Mouse (Mus musculus) midbrain, embryonic 16.5 days (tissue): ENCODE measurements at regions not wholly inside any gene's neighbourhood (a gene's known extent, or its start where the extent isn't known, plus 50 kb on each side); places are given as distances from the start of the nearest gene placed in this dataset.
A peak's percentile ranks its signal among the peaks of the same experiment; 100 is the strongest.
"Not testable (repeated sequence)": the region's sequence is repeated elsewhere in the genome, so short reads cannot be mapped to it uniquely, and the experiment has no call there.

Experiments
- ATAC-seq: fragments of 200-750 bp; cut with Nextera tagmentation; 2 replicates; pipeline ENCODE4 v1.8.0; 2017; ENCODE audit warnings: moderate TSS enrichment
- H3K27ac ChIP-seq: fragments of 300-500 bp; sonication (generic); 2 replicates; pipeline ENCODE4 v1.5.1; 2014; ENCODE audit warnings: mild to moderate bottlenecking, low read length, mixed read lengths
- H3K27me3 ChIP-seq: fragments of 300-500 bp; sonication (generic); 2 replicates; pipeline ENCODE4 v1.6.1; 2014; ENCODE audit warnings: low read depth, low read length, mixed read lengths; ENCODE audit not compliant: control insufficient read depth, insufficient read depth
- H3K36me3 ChIP-seq: fragments of 300-500 bp; sonication (generic); 2 replicates; pipeline ENCODE4 v1.6.1; 2014; ENCODE audit warnings: mild to moderate bottlenecking, low read length, moderate library complexity, mixed read lengths; ENCODE audit not compliant: control insufficient read depth, insufficient read depth
- H3K4me1 ChIP-seq: fragments of 300-500 bp; sonication (generic); 2 replicates; pipeline ENCODE4 v1.6.1; 2014; ENCODE audit warnings: mild to moderate bottlenecking, low read length, mixed read lengths; ENCODE audit not compliant: control insufficient read depth, insufficient read depth
- H3K4me2 ChIP-seq: fragments of 300-500 bp; sonication (generic); 2 replicates; pipeline ENCODE4 v1.6.1; 2014; ENCODE audit warnings: mild to moderate bottlenecking, low read length, mixed read lengths
- H3K4me3 ChIP-seq: fragments of 300-500 bp; sonication (generic); 2 replicates; pipeline ENCODE4 v1.5.1; 2014; ENCODE audit warnings: low read depth, mild to moderate bottlenecking, low read length, moderate library complexity, mixed read lengths
- H3K9ac ChIP-seq: fragments of 300-500 bp; sonication (generic); 2 replicates; pipeline ENCODE4 v1.6.1; 2014; ENCODE audit warnings: low read depth, low read length, mixed read lengths
- H3K9me3 ChIP-seq: fragments of 300-500 bp; sonication (generic); replicated peaks from 2 replicates; pipeline ENCODE4 v1.6.1; 2014; ENCODE audit warnings: mild to moderate bottlenecking, low read length, mixed read lengths; ENCODE audit not compliant: control insufficient read depth, poor library complexity, severe bottlenecking
- WGBS: fragments of 180-500 bp; shearing (Covaris S2); extraction: QIAGEN DNeasy Blood & Tissue Kit; methylation state at CpG from one replicate; pipeline ENCODE4 v1.1.7; 2014; 5-methylcytosine and 5-hydroxymethylcytosine counted together

DNA sequence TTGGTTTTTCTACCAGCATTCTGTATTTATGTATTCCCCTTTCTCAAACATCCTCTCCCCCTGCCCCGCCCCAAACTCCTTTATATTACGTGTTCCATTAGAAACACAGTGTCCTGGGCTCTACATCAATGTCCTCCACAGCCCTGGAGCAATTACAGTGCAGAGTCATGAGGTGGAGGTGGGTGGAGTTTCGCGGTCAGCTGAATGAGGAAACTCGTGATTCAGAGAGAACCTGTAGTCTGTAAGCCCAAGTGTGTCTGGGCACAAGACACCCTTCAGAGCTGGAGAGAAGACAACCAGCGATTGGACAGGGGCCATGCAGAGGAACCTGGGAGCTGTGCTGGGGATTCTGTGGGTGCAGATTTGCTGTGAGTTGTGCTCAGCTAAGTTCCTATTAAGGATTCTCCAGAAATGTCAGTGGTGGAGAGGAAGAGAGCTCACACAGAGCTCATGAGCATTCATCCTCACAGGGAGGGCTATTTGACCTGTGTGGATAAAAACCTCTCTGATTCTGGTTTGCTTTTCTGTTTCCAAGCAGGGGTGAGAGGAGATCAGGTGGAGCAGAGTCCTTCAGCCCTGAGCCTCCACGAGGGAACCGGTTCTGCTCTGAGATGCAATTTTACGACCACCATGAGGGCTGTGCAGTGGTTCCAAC, 570.4 kb downstream of the Dad1 start:
- WGBS: 78% methylated on average over 9 of the region's 9 CpGs
- H3K4me3 ChIP-seq, H3K9me3 ChIP-seq, H3K27ac ChIP-seq, H3K36me3 ChIP-seq, H3K27me3 ChIP-seq, H3K4me1 ChIP-seq, H3K4me2 ChIP-seq, ATAC-seq, H3K9ac ChIP-seq: not testable (repeated sequence)

DNA sequence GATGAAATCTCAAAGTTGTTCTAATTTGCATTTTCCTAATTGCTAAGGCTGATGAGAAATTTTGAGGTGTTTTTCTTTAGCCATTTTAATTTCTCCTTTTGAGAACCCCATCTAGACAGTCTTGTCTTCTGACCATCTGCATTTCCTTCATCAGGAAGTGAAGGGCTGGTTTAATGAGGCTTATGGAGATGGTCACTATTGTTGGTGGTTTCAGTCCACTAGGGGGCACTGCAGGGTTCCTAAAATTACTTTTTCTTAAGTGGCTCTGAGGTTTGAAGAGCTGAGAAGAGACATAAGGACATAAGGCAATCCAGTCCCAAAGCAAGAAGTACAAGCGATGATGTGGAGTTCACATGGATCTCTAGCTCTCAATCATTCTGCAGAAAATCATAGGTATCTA, 571.2 kb downstream of the Dad1 start:
- not testable (repeated sequence) for H3K27me3 ChIP-seq, H3K4me1 ChIP-seq, H3K36me3 ChIP-seq, H3K9ac ChIP-seq, H3K27ac ChIP-seq, ATAC-seq, H3K9me3 ChIP-seq, H3K4me2 ChIP-seq, H3K4me3 ChIP-seq
- 97% methylated on average over 1 of the region's 1 CpGs for WGBS

DNA sequence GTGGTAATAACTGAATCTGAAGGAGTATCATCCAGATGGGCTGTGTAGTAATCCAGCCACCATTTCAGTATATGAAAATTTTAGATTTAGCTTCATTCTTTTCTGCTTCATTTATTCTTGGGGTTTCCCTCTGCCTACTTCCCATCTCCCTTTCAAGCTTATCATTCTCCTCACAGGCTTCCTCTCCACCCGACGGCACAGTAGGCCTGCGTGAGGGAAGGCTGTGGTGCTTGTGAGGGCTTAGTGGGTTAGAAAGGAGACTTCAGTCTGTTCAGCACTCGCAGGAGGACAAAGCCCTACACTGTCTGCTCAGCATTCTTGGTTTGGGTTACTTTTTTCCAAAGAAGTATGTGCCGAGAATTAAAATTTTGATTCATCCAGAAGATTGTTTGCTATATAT, 572.6 kb downstream of the Dad1 start:
- ATAC-seq: not testable (repeated sequence)
- 76% methylated on average over 5 of the region's 5 CpGs for WGBS

DNA sequence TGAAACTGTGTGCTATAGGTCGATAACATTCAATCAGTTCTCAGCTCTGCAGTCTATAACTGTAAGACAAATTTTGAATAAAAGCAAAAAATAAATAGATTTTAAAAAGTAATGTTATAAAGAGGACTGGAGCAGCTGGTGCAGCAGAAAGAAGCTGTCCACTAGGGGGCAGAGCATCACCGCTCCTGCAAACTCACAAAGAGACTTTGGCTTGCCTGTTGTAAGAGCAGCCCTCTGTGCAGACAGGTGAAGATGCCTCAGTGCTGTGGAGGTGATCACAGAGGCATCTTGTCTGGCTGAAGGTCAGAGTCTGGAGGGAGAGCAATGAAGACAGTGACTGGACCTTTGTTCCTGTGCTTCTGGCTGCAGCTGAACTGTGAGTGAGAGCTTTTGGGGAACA, 588.2 kb downstream of the Dad1 start:
- H3K9me3 ChIP-seq, H3K27me3 ChIP-seq, H3K4me2 ChIP-seq, H3K4me3 ChIP-seq, H3K27ac ChIP-seq, H3K4me1 ChIP-seq, H3K9ac ChIP-seq, H3K36me3 ChIP-seq: not testable (repeated sequence)
- ATAC-seq: peak; percentile 68; the same call in 1 of the 2 replicates
- 20% methylated on average over 2 of the region's 2 CpGs for WGBS

More for the DNA sequence above, 572.6 kb downstream of the Dad1 start:
- H3K9ac ChIP-seq, H3K4me3 ChIP-seq, H3K36me3 ChIP-seq, H3K4me1 ChIP-seq, H3K27me3 ChIP-seq, H3K4me2 ChIP-seq, H3K9me3 ChIP-seq, H3K27ac ChIP-seq: not testable (repeated sequence)

DNA sequence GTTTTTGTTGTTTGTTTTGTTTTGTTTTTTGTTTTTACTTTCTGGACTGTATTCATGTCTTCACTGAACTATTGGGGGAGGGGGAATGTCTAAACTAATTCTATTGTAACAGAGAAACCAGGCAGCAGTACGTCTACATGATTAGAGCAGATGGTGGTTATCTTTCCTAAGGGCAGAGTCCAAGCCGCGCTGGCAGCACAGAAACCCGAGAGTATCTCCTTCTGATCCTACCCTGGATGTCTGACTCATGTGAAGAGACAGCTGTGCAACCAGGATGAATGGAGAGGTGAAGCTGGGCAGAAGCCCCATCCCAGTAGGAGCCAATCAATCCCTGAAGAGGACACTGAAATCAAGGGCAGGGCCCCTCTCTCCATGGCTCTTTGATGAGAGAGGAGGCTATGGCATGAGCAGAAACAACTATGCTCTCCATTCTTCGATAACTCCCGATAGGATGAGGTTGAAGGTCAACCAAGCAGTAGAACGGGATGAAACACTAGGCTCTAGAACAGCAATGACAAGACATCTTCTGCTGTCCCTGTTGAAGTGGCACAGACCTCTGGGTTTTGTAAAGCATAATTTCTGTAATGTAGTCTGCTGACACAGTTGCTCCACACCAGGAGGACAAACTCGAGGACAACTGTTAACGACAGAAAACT, 591.1 kb downstream of the Dad1 start:
- H3K36me3 ChIP-seq, H3K9ac ChIP-seq, ATAC-seq, H3K27ac ChIP-seq, H3K9me3 ChIP-seq, H3K27me3 ChIP-seq, H3K4me3 ChIP-seq, H3K4me1 ChIP-seq, H3K4me2 ChIP-seq: not testable (repeated sequence)
- WGBS: 79% methylated on average over 8 of the region's 9 CpGs

DNA sequence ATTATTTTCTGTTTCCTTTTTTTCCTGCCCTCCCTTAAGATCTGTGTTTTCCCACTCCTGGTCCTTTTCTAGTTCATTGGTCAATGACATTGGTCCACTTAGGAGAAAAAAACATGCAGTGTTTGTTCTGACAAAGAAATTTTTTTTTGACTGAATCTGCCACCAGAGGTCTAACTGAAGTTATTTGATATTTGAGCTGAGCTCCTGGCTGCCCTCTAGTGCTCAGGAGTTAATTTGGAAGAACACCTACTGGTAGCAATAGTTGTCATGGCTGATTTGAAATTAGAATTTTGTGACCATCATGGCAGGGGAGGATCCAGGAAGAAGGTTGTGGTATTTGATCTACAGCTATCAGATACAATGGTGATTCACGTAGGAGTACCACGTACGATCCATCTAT, 599.2 kb downstream of the Dad1 start:
- H3K36me3 ChIP-seq, H3K9ac ChIP-seq, H3K4me3 ChIP-seq, ATAC-seq, H3K4me1 ChIP-seq, H3K27me3 ChIP-seq, H3K4me2 ChIP-seq, H3K9me3 ChIP-seq, H3K27ac ChIP-seq: not testable (repeated sequence)
- 96% methylated on average over 3 of the region's 3 CpGs for WGBS

DNA sequence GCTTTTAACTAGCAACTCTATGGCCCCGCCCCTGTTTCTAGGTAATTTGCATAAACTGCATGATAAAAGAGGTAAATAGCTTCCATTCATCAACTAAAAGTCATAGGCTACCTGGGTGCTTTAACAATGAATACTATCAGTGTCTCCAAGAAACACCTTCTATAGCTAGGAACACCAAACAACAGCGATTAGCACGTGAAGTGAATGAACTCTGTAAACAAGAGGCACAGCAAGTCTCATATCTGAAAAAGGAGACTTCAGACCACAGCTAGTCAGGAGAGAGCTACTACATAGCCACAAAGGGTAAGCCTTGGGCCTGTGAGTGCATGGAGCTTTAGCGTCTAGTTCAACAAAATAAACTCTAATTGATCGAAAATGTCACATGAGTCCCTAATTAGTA, 602.8 kb downstream of the Dad1 start:
- WGBS: 64% methylated on average over 4 of the region's 5 CpGs
- not testable (repeated sequence) for H3K36me3 ChIP-seq, H3K27ac ChIP-seq, H3K4me3 ChIP-seq, H3K9ac ChIP-seq, H3K4me2 ChIP-seq, H3K4me1 ChIP-seq, H3K27me3 ChIP-seq, ATAC-seq, H3K9me3 ChIP-seq

DNA sequence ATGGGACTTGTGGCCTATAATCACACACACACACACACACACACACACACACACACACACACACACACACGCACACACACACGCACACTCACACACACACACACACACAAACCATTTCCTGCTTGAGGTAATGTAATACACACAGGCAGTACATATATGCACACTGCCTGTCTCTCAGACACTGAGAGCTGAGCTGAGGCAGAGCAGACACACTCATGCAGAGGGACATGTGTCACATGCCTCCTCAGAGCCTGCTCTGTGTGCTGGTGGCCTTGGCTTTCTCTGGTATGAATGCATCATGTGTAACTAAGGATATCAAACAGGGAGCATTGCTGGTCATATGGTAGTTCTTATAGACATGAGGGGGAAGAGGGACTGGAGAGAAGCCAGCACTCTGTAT, 604.7 kb downstream of the Dad1 start:
- not testable (repeated sequence) for H3K27ac ChIP-seq, H3K4me3 ChIP-seq, H3K9ac ChIP-seq, H3K27me3 ChIP-seq, H3K4me2 ChIP-seq, H3K9me3 ChIP-seq, H3K36me3 ChIP-seq, H3K4me1 ChIP-seq, ATAC-seq
- 100% methylated on average over 2 of the region's 2 CpGs for WGBS

DNA sequence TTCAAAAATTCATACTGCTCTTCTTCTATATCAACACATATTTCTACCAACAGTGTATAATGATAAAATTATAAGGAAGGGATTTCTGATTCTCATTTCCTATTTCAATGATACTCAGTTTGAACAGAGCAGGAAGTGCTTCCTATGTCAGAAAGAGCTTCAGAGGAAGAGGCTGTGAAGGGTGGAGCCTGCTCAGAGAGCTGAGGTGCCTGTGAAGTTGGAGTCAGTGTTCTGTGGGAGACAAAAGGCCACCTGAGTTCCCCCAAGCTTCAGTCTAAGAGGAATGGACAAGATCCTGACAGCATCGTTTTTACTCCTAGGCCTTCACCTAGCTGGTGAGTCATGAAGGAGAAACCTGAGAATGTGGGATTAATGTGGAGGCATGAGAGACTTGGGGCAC, 613.5 kb downstream of the Dad1 start:
- ATAC-seq, H3K4me2 ChIP-seq, H3K9ac ChIP-seq, H3K4me1 ChIP-seq, H3K27me3 ChIP-seq, H3K4me3 ChIP-seq, H3K36me3 ChIP-seq, H3K9me3 ChIP-seq, H3K27ac ChIP-seq: not testable (repeated sequence)
- WGBS: 75% methylated on average over 1 of the region's 1 CpGs
